Mouse (Mus musculus): ENCODE measurements around the gene Tgfb1i1.

GRCm38 (mm10) chr7:128285060-128285459 lies 38.4 kb downstream of the Tgfb1i1 start:
- no peak for TF ChIP-seq CTCF (IDR thresholded peaks at IDR 0.05; ENCODE audit: low read depth)
- no peak for TF ChIP-seq EP300 (IDR thresholded peaks at IDR 0.05; ENCODE audit: low read depth)
